Mouse (Mus musculus) midbrain, embryonic 11.5 days (tissue): ENCODE data around the gene Tmem39b. TPM values are rescaled to one million over a fixed set of nuclear protein-coding genes. Genes with fewer than 3 reads are reported as not detected.

Source experiments
- ATAC-seq: fragments of 200-750 bp; cut with Nextera tagmentation; 2 replicates; pipeline ENCODE4 v1.8.0; 2017; ENCODE audit warnings: moderate TSS enrichment, moderate library complexity; ENCODE audit not compliant: low FRiP score
- DNase-seq: peaks from one replicate; pipeline ENCODE4 v3.0.0; 2015; ENCODE audit warnings: low spot score; ENCODE audit errors: missing footprints
- H3K27ac ChIP-seq: fragments of 300-500 bp; sonication (generic); 2 replicates; pipeline ENCODE4 v1.5.1; 2014; ENCODE audit warnings: low read depth, low read length
- H3K27me3 ChIP-seq: fragments of 300-500 bp; sonication (generic); 2 replicates; pipeline ENCODE4 v1.6.1; 2014; ENCODE audit warnings: mild to moderate bottlenecking, low read length, moderate library complexity, mixed read lengths; ENCODE audit not compliant: control insufficient read depth, insufficient read depth
- H3K36me3 ChIP-seq: fragments of 300-500 bp; sonication (generic); 2 replicates; pipeline ENCODE4 v1.6.1; 2014; ENCODE audit warnings: mild to moderate bottlenecking, low read length, moderate library complexity, mixed read lengths; ENCODE audit not compliant: control insufficient read depth, insufficient read depth
- H3K4me1 ChIP-seq: fragments of 300-500 bp; sonication (generic); 2 replicates; pipeline ENCODE4 v1.6.1; 2014; ENCODE audit warnings: low read length; ENCODE audit not compliant: control insufficient read depth, insufficient read depth
- H3K4me2 ChIP-seq: fragments of 300-500 bp; sonication (generic); 2 replicates; pipeline ENCODE4 v1.6.1; 2014; ENCODE audit warnings: mild to moderate bottlenecking, moderate library complexity
- H3K4me3 ChIP-seq: fragments of 300-500 bp; sonication (generic); 2 replicates; pipeline ENCODE4 v1.5.1; 2014; ENCODE audit warnings: low read depth, low read length
- H3K9ac ChIP-seq: fragments of 300-500 bp; sonication (generic); 2 replicates; pipeline ENCODE4 v1.6.1; 2014; ENCODE audit warnings: low read length
- H3K9me3 ChIP-seq: fragments of 300-500 bp; sonication (generic); 2 replicates; pipeline ENCODE4 v1.6.1; 2016; ENCODE audit warnings: low read length; ENCODE audit not compliant: control insufficient read depth
- WGBS: fragments of 180-500 bp; shearing (Covaris S2); extraction: QIAGEN DNeasy Blood & Tissue Kit; methylation state at CpG from one replicate; pipeline ENCODE4 v1.1.7; 2014; 5-methylcytosine and 5-hydroxymethylcytosine counted together
- polyA plus RNA-seq: library from polyadenylated mRNA; unstranded; fragments of >200 nt; fragmentation: Nextera tagmentation; extraction: Ambion mirVana; gene quantifications from 2 replicates; pipeline ENCODE4 v1.2.1, GENCODE M21; 2014

Tmem39b gene
- polyA plus RNA-seq = 35.6 and 36.3 TPM in 2 replicates

DNA sequence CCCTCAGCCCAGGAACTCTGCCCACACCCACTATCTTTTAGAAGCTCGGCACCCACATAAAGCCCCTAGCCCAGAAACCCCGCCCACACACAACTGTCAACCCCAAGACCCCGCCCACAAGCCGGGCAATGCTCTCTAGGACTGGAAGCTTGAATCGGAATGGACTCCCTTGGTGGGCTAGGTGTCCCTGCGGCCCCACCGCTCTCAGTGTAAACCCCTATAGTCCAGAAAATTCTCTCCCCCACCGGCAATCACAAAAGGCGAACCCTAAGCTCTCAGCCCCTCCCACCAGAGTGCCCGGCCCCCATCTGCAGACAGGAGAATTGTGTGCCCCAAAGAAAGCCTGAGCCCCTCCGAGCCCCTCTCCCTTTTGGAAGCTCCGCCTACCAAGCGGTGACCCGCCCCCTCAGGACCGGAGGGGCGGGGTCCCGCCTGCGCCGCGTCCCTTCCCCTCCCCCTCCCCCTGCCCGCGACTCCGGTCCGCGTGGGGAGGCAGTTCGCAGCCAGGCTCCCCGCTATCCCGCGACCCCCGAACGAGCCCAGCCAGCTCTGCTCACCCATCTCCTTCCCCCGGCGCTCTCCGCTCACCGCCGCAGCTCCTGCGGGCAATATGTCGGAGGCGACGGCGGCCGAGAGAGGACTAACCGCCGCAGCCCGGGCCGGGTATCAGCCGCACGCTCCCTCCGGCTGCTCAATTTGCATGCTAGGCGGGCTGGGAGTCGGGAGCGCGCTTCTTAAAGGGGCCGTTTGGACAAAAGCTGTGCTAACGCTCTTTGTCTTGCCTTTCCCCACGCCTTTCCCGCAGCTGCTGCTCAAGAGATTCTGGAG is at the start of gene Tmem39b:
TSS of gene Tmem39b (minus strand) at position 681 of the 828 bp plus-strand sequence.
- Histone ChIP-seq H3K4me1 (peaks cover 7% of the 10 kb centered on the region), H3K4me2 (peak within 1 kb of the TSS; percentile 47), H3K4me3 (peak within 1 kb of the TSS; percentile 53), H3K9ac (peak within 1 kb of the TSS; percentile 79), H3K27ac (peak within 1 kb of the TSS; percentile 95), H3K27me3 (no peaks in the 10 kb centered on the region), H3K36me3 (peaks cover 15% of the 10 kb centered on the region; the same call in 1 of the 2 replicates), H3K9me3 (no peaks in the 10 kb centered on the region)
- peak; percentile 99 for DNase-seq
- under 1% methylated on average over 57 of the region's 57 CpGs for WGBS
- peak; percentile 89 for ATAC-seq

DNA sequence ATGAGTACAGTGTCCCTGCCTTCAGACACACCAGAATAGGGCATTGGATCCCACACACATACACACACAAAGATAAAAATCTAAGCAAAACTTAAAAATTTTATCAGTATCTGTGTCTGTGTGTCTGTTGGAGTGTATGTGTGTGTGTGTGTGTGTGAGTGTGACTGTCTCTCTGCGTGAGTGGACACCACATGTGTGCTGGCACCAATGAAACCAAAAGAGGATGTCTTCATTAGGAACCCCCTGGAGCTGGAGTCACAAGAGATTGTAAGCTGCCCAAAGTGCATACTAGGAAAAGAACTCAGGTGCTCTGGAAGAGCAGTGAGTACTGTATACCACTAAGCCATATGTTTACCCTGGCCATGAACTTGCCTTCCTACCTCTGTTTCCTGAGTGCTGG is 49.5 kb upstream of the Tmem39b start:
- WGBS = 72% methylated on average over 1 of the region's 1 CpGs

DNA sequence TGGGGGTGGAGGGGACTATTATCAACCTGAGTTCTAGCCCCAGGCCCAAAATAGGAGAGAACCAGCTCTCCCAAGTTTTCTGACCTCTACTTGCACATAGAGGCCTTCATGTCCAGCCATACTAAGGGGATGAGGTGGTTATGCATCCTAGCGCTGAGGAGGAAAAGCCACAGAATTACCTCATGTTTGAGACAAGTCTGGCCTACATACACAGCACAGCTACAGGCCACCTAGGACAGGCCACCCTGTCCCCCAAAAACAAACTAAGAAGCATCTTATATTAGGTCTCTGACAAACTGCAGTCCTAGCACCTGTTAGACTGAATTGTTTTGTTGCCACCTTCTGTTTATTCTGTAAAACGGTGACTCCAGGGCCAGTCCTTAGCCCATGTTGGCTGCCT is 46.9 kb upstream of the Tmem39b start:
- no peak for ATAC-seq

More for the DNA sequence above, 49.5 kb upstream of the Tmem39b start:
- Histone ChIP-seq H3K36me3 (no peaks in the 10 kb centered on the region), H3K27me3 (no peaks in the 10 kb centered on the region), H3K4me1 (peaks cover 7% of the 10 kb centered on the region), H3K4me2 (no peak overlapping the region), H3K9me3 (no peaks in the 10 kb centered on the region), H3K27ac (no peak overlapping the region), H3K9ac (no peak overlapping the region), H3K4me3 (no peak overlapping the region)
- DNase-seq = no peak
- ATAC-seq = no peak

DNA sequence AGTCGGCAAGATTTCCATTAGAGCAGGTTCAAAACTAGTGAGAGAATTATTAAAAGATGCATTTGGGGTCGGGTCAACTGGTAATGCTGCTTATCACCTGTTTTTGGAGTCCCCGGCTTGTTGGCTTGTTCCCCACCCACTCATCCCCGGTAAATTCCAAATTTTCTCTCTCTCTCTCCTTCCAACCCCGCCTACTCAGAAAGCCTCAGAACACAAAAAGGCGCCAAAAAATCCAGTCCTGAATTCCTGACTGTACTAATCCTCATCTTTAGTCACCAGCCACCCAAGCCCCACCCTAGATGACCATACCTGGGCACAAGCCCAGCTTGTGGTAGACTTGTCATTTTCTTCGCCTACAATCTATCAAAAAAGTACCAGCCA is 46.4 kb upstream of the Tmem39b start:
- peak overlapping the region; percentile 100 for H3K4me3 ChIP-seq
- ATAC-seq = no peak
- DNase-seq = no peak
- H3K27me3 ChIP-seq = no peaks in the 10 kb centered on the region
- H3K4me2 ChIP-seq = peak overlapping the region; percentile 78
- WGBS = 8% methylated on average over 7 of the region's 7 CpGs
- H3K9me3 ChIP-seq = no peaks in the 10 kb centered on the region
- peaks cover 17% of the 10 kb centered on the region for H3K4me1 ChIP-seq
- H3K9ac ChIP-seq = peak overlapping the region; percentile 93
- H3K27ac ChIP-seq = peak overlapping the region; percentile 98
- no peaks in the 10 kb centered on the region for H3K36me3 ChIP-seq

More for the DNA sequence above, 46.9 kb upstream of the Tmem39b start:
- Histone ChIP-seq H3K4me1 (peaks cover 17% of the 10 kb centered on the region), H3K27ac (peak overlapping the region; percentile 98), H3K4me2 (peak overlapping the region; percentile 78), H3K9me3 (no peaks in the 10 kb centered on the region), H3K9ac (peak overlapping the region; percentile 93), H3K27me3 (no peaks in the 10 kb centered on the region), H3K4me3 (peak overlapping the region; percentile 100), H3K36me3 (no peaks in the 10 kb centered on the region)
- peak; percentile 88 for DNase-seq
- WGBS = 59% methylated on average over 2 of the region's 2 CpGs

DNA sequence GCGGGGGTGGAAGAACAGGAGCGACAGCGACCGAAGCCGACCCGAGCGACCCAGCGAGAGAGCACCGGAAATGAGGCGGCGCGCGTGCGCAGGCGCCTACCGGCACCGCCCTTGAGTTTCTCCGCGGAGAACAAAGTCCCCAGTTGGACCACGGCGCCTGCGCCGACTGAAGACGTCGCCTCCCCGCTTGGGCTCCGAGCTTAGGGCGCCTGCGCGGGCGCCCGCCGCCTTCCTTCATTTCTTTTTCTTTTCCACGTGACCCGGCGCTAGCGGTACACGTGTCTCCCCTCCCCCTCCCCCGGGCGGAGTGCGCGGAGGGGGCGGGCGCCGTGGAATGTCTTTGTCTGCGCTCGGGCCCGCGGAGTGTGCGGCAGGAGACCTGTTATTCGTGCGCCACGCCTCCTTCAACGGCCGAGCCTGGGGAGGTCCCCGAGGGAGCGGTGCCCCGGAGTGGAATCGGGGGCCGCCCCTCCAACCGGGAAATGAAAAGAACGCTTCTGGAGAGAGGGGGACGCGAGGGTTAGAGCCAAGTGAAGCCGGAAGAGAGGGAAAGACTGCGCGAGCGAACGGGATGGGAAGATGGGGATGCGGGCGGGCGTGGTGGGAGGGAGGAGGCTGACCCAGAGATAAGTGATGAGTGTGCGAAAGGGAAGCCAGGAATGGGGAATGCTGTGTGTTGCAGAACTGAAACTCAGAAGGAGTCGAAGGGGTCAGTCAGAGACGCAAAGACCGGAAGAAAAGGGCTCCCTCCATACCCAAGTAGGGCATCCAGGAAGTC is 45.8 kb upstream of the Tmem39b start, which contains the start of gene Khdrbs1:
TSS of gene Khdrbs1 (minus strand) at position 72 of the 778 bp plus-strand sequence.
- no peaks in the 10 kb centered on the region for H3K36me3 ChIP-seq
- H3K27ac ChIP-seq = peak within 1 kb of the TSS; percentile 98
- no peaks in the 10 kb centered on the region for H3K27me3 ChIP-seq
- DNase-seq = peak; percentile 99
- H3K4me2 ChIP-seq = peak within 1 kb of the TSS; percentile 78
- no peaks in the 10 kb centered on the region for H3K9me3 ChIP-seq
- peak within 1 kb of the TSS; percentile 99 for H3K9ac ChIP-seq
- peak within 1 kb of the TSS; percentile 100 for H3K4me3 ChIP-seq
- peaks cover 17% of the 10 kb centered on the region for H3K4me1 ChIP-seq
- WGBS = 1% methylated on average over 76 of the region's 76 CpGs
- ATAC-seq = peak; percentile 93

DNA sequence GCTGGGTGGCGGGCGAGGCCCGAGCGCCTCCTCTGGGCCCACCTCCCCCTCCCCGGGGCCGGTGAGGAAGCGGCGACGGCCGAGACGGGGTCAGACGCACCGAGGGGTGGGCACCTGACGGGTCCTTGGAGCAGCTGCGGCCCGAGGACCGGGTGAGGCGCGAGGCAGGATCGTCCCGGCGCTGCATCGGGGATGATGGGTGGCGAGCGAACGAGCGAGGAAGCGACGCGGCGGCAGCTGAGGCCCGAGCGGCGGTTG is 45.3 kb upstream of the Tmem39b start:
- H3K4me1 ChIP-seq = peaks cover 17% of the 10 kb centered on the region
- peak overlapping the region; percentile 100 for H3K4me3 ChIP-seq
- DNase-seq = no peak
- no peaks in the 10 kb centered on the region for H3K36me3 ChIP-seq
- 0% methylated on average over 32 of the region's 34 CpGs for WGBS
- no peak; the same call in none of the 2 replicates for ATAC-seq
- peak overlapping the region; percentile 51 for H3K4me2 ChIP-seq
- H3K27ac ChIP-seq = peak overlapping the region; percentile 88
- H3K9ac ChIP-seq = peak overlapping the region; percentile 99
- H3K27me3 ChIP-seq = no peaks in the 10 kb centered on the region
- H3K9me3 ChIP-seq = no peaks in the 10 kb centered on the region

DNA sequence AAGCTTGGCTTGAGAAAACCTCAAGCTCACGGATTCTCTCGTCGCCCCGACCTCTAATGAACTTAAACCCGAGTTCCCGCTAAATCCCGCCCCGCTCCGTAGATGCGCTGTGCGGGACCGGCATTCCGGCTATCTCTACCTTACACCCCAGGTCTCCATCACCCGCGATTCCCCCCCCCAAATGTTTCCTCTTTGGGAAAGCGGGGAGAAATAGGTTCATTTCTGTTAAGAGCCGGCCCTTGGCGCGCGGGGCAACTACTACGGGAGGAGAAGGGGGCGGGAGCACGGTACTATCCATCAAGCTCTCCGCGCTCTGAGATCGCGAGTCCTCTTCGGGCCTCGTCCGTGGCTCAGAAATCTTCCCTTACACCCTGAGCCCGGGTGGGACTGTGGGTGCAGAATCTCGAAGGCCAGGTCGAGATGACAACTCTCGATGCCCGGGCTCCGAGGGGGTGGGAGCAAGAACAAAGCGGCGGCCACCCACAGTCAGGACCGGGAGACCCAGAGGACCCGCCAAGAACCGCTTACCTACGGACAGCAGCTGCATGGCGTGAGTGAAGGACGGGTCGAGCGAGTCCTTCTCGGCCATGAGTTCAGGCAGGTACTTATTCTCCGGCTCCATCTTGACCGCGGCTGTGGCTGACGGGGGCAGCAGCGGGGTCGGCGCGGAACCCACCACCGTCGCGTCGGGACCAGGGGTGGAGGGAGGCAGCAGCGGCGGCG is 44.8 kb upstream of the Tmem39b start:
- Histone ChIP-seq H3K9me3 (no peaks in the 10 kb centered on the region), H3K4me2 (peak overlapping the region; percentile 51), H3K4me3 (peak overlapping the region; percentile 100), H3K36me3 (no peaks in the 10 kb centered on the region), H3K4me1 (peaks cover 17% of the 10 kb centered on the region), H3K9ac (peak overlapping the region; percentile 99), H3K27me3 (no peaks in the 10 kb centered on the region), H3K27ac (peak overlapping the region; percentile 88)
- DNase-seq (peak; percentile 95), ATAC-seq (no peak; the same call in 1 of the 2 replicates)
- WGBS = under 1% methylated on average over 62 of the region's 62 CpGs

DNA sequence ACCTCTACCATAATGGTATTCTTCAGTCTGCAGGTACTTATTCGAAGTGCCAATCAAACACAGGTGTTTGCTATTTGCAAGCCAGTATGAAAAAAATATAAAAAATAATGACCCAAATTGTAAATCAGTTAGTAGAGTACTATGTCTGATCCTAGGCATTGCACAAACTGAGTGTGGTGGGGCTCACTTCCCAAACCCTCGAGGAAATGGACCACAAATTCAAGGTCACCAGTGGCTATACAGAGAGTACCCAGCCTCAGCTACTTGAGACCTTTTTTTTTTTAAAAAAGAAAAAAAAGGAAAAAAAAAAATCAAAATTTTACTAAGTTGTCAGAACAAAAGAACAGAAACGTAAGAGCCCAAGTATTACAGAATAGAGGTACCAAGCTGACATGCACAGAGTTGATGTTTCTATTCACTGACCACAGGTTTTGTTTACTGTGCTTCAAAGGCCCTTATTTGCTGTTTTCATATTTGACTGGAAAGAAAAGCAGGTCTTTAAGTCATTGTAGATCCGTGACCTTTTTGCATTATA is 42.5 kb upstream of the Tmem39b start:
- Histone ChIP-seq H3K4me3 (no peak overlapping the region), H3K4me2 (peak overlapping the region; percentile 5), H3K27ac (no peak overlapping the region), H3K4me1 (peaks cover 17% of the 10 kb centered on the region), H3K9ac (no peak overlapping the region), H3K36me3 (no peaks in the 10 kb centered on the region), H3K9me3 (no peaks in the 10 kb centered on the region), H3K27me3 (no peaks in the 10 kb centered on the region)
- WGBS = 88% methylated on average over 4 of the region's 4 CpGs
- no peak for ATAC-seq
- peak; percentile 76 for DNase-seq
